Mouse (Mus musculus) cerebellum, adult 2 months (tissue): Measurements from ENCODE around the gene Dsn1. TPM values are rescaled to one million over a fixed set of nuclear protein-coding genes. Genes with fewer than 3 reads are reported as not detected.

Experiments used
- DNase-seq, 2 experiments: peaks; one replicate each; pipeline ENCODE4 v3.0.0; 2021
- H3K27ac ChIP-seq: fragments of 200-500 bp; 2 replicates; pipeline ENCODE4 v1.5.1; 2012; ENCODE audit warnings: low read length, control low read depth, inconsistent platforms; ENCODE audit not compliant: insufficient read depth
- H3K27me3 ChIP-seq: fragments of 200-500 bp; 2 replicates; pipeline ENCODE4 v1.6.1; 2012; ENCODE audit warnings: inconsistent platforms, mild to moderate bottlenecking, low read length, moderate library complexity; ENCODE audit not compliant: control insufficient read depth, insufficient read depth
- H3K4me1 ChIP-seq: fragments of 200-500 bp; 2 replicates; pipeline ENCODE4 v1.6.1; 2011; ENCODE audit warnings: low read length; ENCODE audit not compliant: control insufficient read depth, insufficient read depth
- H3K4me3 ChIP-seq: fragments of 200-500 bp; replicated peaks from 2 replicates; pipeline ENCODE3; 2011; ENCODE audit warnings: mild to moderate bottlenecking, low read depth, low read length, control low read depth; ENCODE audit not compliant: insufficient read depth
- CTCF ChIP-seq: fragments of 200-500 bp; IDR thresholded peaks from 2 replicates; pipeline ENCODE4 v1.5.1; 2011; ENCODE audit warnings: low read depth, mild to moderate bottlenecking, control low read depth, low read length, moderate library complexity, borderline replicate concordance; ENCODE audit not compliant: insufficient read depth
- POLR2A ChIP-seq: fragments of 200-500 bp; IDR thresholded peaks from 2 replicates; pipeline ENCODE4 v1.6.1; 2011; ENCODE audit warnings: low read length, control low read depth, borderline replicate concordance; ENCODE audit not compliant: insufficient read depth
- WGBS: fragments of 180-500 bp; shearing (Covaris S2); methylation state at CpG from one replicate; pipeline ENCODE4 v1.1.7; 2018; 5-methylcytosine and 5-hydroxymethylcytosine counted together
- polyA plus RNA-seq: library from polyadenylated mRNA; depleted of rRNA; stranded (reverse); fragments of >200 nt; gene quantifications from 2 replicates; pipeline ENCODE4 v1.2.3, GENCODE M21; 2012

Gene Dsn1
- polyA plus RNA-seq, 1 experiment, result 4.8 TPM

GRCm38 (mm10) chr2:156998263-156998662 lies 8.7 kb downstream of the Dsn1 start:
- no peak for TF ChIP-seq POLR2A
- no peak for TF ChIP-seq CTCF
- DNase-seq, result peak; percentile 63 to 79
- H3K27me3 ChIP-seq, result no peaks in the 10 kb centered on the region
- peaks cover 8% of the 10 kb centered on the region; the same call in 1 of the 2 replicates for H3K4me1 ChIP-seq
- no peak overlapping the region for H3K27ac ChIP-seq
- 15% methylated on average over 5 of the region's 5 CpGs for WGBS
- no peak overlapping the region for H3K4me3 ChIP-seq

GRCm38 (mm10) chr2:156996576-156996975 lies 10.4 kb downstream of the Dsn1 start:
- H3K27ac ChIP-seq, result no peak overlapping the region
- peak; percentile 68 to 81 for DNase-seq
- H3K27me3 ChIP-seq, result no peaks in the 10 kb centered on the region
- whole genome bisulfite sequencing, result 42% methylated on average over 6 of the region's 6 CpGs
- H3K4me1 ChIP-seq, result peaks cover 8% of the 10 kb centered on the region; the same call in 1 of the 2 replicates
- no peak overlapping the region for H3K4me3 ChIP-seq
- TF ChIP-seq POLR2A (no peak), CTCF (peak; percentile 98)

GRCm38 (mm10) chr2:156991470-156992319 lies 15.3 kb downstream of the Dsn1 start, which contains the start of gene Ndrg3:
Gene Ndrg3 (minus strand): TSS chr2:156992056.
- Histone ChIP-seq H3K27me3 (no peaks in the 10 kb centered on the region), H3K27ac (peak within 1 kb of the TSS; percentile 98), H3K4me3 (peak within 1 kb of the TSS; percentile 95), H3K4me1 (peaks cover 6% of the 10 kb centered on the region; the same call in 1 of the 2 replicates)
- WGBS, result under 1% methylated on average over 66 of the region's 66 CpGs
- TF ChIP-seq POLR2A (peak; percentile 68; the same call in 1 of the 2 replicates), CTCF (no peak; the same call in 1 of the 2 replicates)
- DNase-seq, result peak; percentile 96 to 98

GRCm38 (mm10) chr2:156990727-156991431 lies 16.1 kb downstream of the Dsn1 start:
- H3K27ac ChIP-seq, result peak overlapping the region; percentile 98
- peak; percentile 58 to 59 for DNase-seq
- H3K4me3 ChIP-seq, result peak overlapping the region; percentile 95
- TF ChIP-seq POLR2A, result no peak
- no peak for TF ChIP-seq CTCF
- WGBS, result 2% methylated on average over 16 of the region's 16 CpGs
- no peaks in the 10 kb centered on the region for H3K27me3 ChIP-seq
- peaks cover 5% of the 10 kb centered on the region; the same call in 1 of the 2 replicates for H3K4me1 ChIP-seq

GRCm38 (mm10) chr2:156987316-156987715 lies 19.6 kb downstream of the Dsn1 start:
- Histone ChIP-seq H3K27ac (no peak overlapping the region), H3K4me1 (peaks cover 11% of the 10 kb centered on the region; the same call in 1 of the 2 replicates), H3K27me3 (no peaks in the 10 kb centered on the region), H3K4me3 (peak overlapping the region; percentile 24)
- TF ChIP-seq POLR2A (no peak), CTCF (no peak)
- WGBS, result 12% methylated on average over 3 of the region's 3 CpGs
- no peak for DNase-seq

- 8% methylated on average over 2 of the region's 2 CpGs for WGBS
- peak overlapping the region; percentile 1 for H3K4me3 ChIP-seq
- peak overlapping the region; percentile 58 for H3K27ac ChIP-seq
- DNase-seq, result peak; percentile 50 to 65
- TF ChIP-seq CTCF (no peak), POLR2A (no peak)
- H3K4me1 ChIP-seq, result peaks cover 15% of the 10 kb centered on the region; the same call in 1 of the 2 replicates
- H3K27me3 ChIP-seq, result no peaks in the 10 kb centered on the region
Measured at GRCm38 (mm10) chr2:156982864-156983263, 24.1 kb downstream of the Dsn1 start.

GRCm38 (mm10) chr2:156981291-156981690 lies 25.7 kb downstream of the Dsn1 start:
- H3K27ac ChIP-seq, result no peak overlapping the region
- no peak for TF ChIP-seq POLR2A
- TF ChIP-seq CTCF, result no peak
- 38% methylated on average over 4 of the region's 4 CpGs for WGBS
- no peak overlapping the region for H3K4me3 ChIP-seq
- H3K4me1 ChIP-seq, result peaks cover 23% of the 10 kb centered on the region; the same call in 1 of the 2 replicates
- no peak for DNase-seq
- no peaks in the 10 kb centered on the region for H3K27me3 ChIP-seq
